Mouse (Mus musculus) adrenal gland (tissue): Measurements from ENCODE around the gene Gabrb2.

ENCODE experiments used
- intact Hi-C: fragments of 180-260 bp; cut with DNase I; formaldehyde crosslinking; loops from one replicate; pipeline ENCODE4 v1.15.1; 2025
- long read RNA-seq, 2 experiments: library from polyadenylated mRNA; unstranded; transcript quantifications; one replicate each; pipeline ENCODE4 v2.0.0; 2020; ENCODE audit warnings: borderline replicate concordance in 1 of 2; ENCODE audit not compliant: insufficient replicate concordance in 1 of 2

Gene Gabrb2
- long read RNA-seq, experiment 1 = 0 reads
- long read RNA-seq, experiment 2 = 0 reads

DNA sequence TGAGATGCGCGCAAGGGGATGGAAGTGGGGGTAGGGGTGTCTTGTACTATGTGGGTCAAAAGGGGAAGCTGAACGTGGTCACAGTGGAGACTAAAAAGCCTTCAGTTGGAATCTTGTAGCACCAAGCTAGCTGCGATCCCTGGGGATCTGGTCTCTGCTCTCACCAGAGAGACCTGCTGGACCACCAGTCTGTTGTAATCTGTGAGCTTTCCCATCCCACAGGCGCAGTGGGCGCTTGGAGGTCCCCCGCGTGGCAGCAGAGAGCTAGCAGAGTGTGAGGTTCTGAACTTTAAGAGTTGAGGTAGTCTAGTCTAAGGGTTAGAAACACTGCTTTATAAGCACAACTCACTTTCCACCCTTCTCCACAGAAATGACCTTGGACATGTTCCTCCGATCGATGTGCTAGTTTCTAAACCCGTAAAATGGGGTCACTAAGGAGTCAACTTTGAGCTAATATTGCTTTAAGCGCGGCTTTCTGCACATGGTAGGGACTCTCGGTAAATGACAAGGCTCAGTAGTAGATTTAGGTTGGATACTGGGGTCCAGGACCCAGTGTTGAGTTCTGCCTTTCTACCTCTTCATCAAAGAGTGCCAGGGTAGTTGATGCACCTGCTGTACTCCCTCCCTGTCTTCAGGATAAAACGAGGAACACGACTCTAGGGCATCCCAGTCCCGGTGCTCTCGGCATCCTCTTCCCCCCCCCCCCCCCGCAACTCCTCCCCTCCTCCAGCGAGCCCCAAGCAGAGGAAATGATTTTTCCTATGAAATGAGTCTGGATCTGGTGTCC is at the start of gene Gabrb2:
Gene Gabrb2 (plus strand): TSS at position 762 of the 787 bp plus-strand sequence.
- intact Hi-C loops = no loop called here

DNA sequence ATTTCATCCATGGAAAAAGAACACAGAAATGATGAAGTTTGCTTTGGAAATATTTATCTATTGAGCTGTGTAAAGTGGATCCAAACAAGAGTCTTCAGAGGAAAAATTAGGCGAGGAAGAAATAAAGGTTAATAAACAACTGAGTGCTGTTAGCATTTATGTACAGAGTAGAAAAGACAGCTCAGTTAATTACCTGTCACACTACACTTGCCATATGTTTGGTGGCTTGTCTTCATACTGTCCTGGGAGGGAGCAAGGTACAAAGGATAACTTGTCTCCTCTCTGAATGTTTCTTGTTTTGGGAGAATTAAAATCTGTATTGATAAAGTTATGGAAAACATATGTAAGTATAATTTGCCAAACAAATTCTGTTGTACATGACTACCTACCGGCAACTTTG is 40.6 kb upstream of the Gabrb2 start:
- intact Hi-C loops = no loop called here

DNA sequence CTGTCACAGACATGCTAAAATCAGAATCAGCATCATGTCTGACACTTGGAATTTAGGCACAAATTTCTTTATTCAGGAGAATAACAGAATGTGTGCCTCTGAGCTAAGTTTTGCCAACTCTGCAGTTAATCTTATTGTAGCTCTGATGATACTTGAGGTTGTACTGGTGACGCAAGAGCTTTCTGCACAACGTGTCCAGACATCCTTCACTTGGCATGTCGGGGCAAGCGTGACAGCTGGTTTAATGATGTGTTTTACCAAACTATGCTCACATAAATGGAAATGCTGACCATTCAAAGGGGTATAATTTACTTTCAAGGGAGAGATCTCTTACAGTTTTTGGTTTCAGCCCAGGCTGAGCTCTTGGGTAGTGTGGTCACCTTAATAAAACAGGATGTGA is 33.1 kb upstream of the Gabrb2 start:
- intact Hi-C loops = no loop called here

DNA sequence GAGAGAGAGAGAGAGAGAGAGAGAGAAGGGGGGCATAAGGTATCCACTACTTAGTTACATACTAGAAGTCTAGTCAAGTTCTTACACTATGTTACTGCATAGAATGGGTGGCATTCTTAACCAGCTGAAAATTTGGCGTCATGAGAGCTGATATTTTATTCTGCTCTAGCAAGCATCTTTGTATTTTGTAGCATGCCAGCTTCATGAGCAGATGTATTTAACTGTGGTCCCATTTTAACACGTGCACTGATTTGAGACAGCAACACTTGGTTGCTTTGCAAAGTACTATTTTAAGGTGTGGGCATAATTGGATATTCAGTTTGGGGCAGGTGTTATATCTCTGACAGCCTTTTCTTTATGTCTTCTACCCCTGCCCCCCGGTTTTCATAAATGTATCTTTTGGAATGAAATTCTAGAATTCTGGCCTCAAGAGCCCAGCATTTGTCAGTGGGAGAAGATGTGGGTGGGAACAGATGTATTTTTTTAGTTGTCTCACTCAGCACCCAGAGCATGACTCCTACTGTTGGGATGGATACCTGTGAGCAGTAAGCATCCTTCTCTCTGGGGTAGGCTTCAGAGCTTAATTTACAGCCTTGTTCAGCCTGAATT is 28.8 kb upstream of the Gabrb2 start:
- intact Hi-C loops = no loop called here

DNA sequence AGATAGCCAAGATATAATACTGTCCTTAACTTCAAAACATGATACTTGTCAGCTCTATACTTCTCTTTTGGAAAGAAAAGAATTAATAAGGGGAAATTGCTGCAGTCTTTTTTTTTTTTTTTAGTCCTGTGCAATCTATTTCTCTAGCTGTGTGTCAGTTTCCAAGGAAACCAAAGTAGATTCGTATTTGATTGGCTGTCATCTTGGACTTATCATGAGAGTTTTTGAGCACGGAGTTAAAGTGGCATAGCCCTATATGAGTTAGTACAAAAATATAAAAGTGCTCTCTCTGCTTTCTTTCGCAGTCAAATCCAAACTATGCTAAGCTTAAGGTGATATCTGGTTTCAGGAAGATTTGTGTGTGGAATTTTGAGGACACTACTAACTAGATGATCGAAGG is 26.1 kb upstream of the Gabrb2 start:
- intact Hi-C loops = no loop called here

DNA sequence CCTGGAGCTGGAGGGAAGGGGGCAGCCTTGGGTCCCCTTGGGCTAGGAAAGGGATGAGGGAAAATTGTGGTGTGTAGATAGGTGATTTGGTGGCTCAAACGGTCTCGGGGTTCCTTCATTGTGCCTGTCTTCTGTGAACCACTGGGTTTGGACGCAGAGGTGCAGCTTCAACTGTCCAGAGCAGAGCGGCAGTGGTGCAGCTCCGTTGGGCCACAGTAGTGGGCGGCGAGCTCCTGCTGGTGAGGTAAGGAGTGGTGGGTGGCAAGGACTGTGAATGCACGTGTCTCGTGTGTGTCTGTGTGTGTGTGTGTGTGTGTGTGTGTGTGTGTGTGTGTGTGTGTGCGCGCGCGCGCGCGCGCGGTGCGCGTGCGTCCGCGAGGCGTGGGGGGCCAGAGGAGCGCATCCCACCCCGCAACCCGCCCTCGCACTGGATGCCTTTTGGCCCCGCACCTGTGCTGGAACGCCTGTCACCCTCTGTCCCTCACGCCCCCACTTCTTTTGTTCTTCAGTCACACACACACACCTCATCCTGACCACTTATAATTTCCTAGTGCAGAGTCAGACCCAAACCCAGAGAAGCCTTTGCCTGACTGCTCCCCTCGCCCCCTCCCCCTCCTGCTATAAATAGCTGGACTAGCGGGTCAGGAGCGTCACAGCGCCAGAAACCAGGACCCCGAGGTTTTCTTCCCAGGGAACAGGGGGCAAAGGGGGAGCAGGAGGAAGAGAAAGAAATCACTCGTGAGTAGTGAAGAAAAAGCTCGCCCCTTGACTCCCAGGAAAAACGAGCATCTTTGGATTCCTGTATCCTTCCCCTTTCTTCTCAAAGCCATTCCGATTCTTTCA is 455 bp downstream of the Gabrb2 start:
- intact Hi-C loops = loop anchor here (10.0 kb wide), 1 partner anchor 235 kb away; the partner anchor contains the start of gene Gabra1

DNA sequence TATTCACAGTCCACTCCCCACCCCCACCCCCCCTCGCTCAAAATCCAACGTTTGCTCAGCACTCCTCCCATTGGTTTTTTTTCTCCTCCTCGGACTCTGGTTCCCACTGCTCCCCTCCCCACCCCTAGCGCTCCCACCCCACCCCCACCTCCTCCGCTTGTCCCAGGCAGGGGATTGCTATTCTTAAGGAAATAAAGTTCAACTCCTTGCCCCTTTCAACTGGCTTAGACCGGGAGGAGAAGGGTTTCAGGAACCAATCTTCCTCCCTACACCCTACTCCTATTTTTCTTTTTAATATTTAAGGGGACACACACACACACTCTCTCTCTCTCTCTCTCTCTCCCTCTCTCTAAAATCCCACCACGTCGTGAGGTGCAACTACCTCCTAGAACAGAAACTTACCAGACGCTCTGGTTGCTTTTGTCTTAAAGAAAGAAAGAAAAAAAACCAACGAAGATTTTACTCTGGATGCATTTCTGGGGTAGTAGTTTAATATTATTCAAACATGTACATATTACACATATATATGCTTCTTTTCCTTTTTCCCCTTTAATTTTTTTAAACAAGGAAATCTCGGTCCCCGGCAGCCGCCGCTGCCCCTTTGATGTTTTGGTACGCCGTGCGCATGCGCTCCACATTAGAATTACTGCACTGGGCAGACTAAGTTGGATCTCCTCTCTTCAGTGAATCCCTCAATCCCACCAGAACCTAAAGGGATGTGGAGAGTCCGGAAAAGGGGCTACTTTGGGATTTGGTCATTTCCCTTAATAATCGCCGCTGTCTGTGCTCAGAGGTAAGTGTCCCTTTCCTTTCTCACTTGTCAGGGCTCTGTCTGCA is 1.3 kb downstream of the Gabrb2 start:
- intact Hi-C loops = loop anchor here (10.0 kb wide), 1 partner anchor 236 kb away; the partner anchor contains the start of gene Gabra1

DNA sequence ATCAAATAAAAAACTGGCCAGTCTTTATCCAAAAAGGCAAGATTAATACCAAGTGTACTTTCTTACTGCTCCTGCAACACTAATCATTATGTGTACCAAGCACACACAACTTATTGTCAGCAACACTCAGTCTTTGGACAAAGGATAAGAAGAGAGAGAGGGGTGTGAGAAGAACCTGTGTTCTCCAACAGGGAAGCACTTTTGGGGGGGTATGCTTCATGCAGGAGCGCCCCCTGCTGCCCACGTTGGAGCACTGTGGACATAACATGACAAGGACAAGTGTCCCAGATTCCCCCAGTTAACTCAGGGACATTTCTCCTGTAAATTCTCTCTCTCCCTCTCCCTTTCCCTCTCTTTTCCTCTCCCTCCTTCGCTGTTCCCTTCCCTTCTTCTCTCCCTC is 3.7 kb downstream of the Gabrb2 start:
- intact Hi-C loops = loop anchor here (10.0 kb wide), 1 partner anchor 238 kb away; the partner anchor contains the start of gene Gabra1

DNA sequence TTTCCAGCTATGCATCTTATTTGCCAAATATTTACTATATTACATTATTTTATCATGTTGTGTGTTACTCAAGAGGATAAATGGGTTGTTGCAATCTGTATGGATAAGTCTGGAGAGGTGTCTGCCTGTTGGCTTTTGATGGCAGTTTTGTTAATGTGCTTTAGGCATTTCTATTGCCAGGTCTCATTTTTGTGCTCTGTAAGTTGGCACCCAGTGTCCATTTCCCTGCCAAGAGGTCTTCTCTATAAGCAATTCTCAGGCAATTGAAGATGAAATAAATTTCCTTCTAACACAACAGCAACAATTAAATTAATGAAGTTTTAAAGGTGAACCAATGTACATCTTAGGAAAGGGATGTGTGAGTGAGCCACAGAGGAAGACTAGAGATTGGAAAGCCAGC is 11.9 kb downstream of the Gabrb2 start:
- intact Hi-C loops = no loop called here

DNA sequence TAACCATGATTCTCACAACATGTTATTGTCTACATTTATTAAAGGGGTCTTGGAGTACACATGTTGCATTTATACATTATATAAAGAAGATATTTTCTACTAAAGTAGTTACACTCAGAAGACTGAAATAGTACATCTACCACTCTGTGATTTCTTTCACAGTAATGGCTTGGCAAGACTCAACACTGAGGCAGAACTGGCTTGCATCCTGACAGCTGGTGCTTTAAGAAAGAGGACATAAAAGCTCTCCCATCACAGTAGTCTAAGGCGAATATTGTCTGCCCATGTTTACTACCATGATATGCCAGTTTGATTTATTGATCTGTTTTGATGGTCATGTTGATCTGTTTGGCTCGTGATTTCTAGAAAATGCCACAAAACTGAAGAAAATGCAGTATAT is 19.4 kb downstream of the Gabrb2 start:
- intact Hi-C loops = no loop called here

DNA sequence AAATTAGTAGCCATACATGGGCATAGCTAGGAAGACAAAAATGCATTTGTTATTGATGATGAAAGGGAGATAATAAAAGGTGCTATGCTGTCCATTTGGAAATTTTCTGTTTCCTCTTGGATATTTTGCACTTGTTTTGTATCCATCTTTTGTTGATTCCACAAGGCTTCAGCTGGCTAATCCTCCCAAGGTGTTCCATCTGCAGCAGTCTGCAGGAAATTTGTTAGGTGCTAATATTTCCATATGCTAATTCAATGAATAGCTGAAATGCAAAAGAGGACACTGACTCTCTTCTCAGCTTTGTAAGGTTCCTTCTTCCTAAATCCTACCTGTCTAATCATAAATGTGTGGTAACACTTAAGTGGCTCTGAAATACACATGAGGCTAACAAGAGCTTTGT is 24.1 kb downstream of the Gabrb2 start:
- intact Hi-C loops = no loop called here

DNA sequence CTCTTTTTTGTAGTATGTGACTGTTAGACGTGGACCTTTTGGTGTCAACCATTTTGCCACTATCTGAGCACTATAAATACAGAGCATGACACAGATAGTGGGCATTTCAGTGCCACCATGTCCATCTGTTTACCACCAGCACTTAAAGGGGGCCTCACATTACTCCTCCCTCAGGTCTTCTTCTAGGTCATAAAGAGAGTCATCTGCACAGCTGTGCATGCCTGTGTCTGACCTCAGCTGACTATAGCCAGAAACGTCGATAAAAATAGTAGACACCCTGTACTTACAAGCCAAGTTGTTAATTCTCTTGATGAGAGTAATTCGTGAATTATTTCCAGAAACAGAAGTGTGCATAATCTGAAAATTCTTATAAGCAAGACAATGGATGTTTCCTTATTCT is 29.4 kb downstream of the Gabrb2 start:
- intact Hi-C loops = no loop called here

DNA sequence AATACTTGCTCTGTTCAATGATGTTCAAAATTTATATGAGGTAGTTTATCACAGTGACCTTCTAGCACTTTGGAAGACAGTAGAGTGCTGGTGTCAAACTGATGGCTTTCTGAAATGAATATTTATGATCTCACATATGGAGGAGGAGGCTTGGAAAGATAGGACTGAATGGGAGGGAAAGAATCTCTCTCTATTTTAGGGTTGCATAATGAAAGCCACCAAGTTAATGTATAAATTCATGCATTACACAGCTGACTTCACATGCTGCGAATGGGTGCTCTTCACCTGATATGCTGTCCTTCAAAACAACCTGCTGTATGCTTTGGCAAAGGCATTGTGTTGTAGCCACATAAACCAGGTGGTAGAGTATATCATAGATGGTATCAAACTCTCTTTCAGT is 44.6 kb downstream of the Gabrb2 start:
- intact Hi-C loops = no loop called here

DNA sequence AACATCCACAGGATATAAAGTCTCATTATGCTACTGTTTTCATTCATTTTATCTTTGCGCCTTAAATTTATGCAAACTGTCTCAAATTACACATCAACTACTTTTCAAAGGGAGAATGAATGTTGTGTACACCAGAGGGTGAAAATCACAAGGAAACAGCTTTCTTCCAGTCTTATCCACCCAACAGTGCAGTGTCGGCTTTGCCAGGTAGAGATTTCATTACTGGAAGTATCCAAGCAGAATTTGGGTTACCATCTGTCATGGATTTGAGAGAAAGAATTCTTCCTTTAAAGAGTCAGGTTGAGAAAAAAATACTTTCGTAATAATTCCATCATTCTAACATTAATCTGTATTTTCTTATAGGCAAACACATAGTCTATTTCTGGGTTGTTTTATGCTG is 48.8 kb downstream of the Gabrb2 start:
- intact Hi-C loops = no loop called here

DNA sequence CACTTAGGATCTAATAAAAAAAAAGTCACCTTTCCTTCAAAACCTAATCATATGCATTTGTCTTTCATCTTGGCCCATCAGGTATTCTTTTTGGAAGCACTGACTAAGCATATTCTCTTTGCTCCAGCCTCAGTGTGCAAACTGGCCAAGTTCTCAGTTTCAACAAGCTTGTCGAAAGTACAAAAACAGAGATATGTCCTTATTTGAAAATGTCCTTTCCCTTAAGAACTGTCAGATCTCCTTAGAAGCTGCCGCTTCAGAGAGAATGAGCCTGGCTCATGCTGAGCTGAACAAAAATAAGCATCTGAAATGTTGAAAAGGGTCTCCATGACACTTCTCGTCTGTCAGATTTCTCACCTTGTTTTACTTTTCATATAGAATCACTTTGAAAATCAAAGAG is 55.0 kb downstream of the Gabrb2 start:
- intact Hi-C loops = no loop called here

DNA sequence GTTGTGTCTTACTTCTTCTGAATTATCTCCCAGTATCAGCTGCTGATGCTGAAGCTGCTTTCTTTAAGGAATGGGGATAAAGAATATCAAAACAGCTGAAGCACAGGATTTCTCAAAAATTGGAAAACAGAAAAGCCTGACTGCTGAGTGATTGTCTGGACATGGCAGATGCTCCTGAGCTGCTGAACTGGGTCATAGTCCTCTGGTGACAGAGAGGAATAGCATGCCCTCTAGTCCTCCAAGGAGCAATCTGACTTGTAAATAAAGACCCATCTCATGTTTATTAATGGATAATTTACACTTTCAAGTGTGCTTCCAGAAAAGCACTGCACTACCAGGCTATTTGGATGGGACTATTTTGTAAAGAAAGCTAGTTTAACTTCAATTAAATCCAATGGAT is 68.1 kb downstream of the Gabrb2 start:
- intact Hi-C loops = no loop called here

DNA sequence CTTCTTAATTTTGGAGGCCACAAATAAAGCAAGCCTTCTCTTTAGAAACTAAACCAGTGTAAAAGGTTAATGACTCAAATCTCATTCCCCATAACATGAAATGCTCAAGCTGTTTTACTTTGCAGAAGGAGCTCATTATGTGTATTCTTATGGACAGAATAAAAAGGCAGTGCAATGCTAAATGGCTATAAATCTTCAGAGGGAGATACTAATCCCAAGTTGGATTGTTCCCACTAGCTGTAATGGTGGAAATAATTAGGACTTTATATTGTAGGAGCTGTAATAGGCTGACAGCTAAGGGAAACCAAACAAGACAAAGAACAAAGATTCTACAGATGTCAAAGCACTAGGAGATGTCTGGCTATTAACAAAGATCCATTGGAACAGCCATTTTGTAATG is 81.6 kb downstream of the Gabrb2 start:
- intact Hi-C loops = no loop called here

DNA sequence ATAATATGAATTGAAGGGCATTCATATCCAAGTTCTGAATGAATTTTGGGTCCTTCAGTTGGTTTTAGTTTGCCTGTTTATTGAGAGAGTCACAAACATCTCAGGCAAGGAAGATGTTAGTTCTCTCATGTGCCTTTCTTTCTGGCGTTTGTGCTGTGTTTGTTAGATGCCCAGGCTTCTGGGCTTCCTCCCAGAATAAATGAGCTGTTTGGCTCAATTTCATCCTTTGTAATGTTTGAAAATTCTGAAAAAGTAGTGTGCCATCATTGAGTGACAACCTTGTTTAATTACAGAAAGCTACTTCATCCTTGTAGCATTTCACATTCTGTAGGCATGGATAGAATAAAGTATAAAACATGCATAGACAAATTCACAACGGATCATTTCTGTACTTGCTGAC is 85.9 kb downstream of the Gabrb2 start:
- intact Hi-C loops = no loop called here

DNA sequence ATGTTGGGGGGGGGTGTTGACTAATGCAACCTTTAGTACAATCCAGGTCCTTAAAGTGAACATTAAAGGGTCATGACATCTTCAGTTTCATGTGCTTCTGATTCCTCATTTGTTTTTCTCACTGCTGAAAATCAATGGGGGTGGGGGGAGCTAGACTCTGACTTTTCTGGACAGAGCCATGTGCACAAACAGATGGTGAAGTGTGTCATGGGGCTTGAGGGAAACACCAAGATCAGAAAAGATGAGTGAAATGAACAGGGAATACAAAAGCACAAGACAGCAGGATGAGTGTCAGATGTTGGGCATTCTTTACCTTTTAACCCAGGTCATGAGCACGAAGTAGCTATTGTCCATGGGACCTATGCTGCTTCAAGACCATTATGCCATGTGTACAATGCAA is 86.4 kb downstream of the Gabrb2 start:
- intact Hi-C loops = no loop called here

DNA sequence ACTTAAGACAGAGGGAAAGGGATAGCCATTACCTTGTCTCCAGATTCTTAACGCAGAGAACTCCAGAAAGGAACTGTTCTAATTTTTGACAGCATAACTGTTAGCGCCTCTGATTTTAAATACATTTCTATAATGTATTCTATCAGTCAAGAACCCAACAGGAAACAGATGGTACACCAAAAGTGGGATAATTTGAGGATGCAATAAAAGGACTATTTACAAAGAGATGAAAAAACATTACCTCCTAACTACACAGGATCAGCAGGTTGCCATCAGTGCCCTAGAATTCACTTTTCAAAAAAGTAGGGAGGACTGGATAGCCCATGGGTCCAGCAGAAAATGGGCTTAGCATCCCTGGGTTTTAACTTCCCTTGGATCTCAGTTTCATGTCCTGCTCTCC is 102.4 kb downstream of the Gabrb2 start:
- intact Hi-C loops = no loop called here

DNA sequence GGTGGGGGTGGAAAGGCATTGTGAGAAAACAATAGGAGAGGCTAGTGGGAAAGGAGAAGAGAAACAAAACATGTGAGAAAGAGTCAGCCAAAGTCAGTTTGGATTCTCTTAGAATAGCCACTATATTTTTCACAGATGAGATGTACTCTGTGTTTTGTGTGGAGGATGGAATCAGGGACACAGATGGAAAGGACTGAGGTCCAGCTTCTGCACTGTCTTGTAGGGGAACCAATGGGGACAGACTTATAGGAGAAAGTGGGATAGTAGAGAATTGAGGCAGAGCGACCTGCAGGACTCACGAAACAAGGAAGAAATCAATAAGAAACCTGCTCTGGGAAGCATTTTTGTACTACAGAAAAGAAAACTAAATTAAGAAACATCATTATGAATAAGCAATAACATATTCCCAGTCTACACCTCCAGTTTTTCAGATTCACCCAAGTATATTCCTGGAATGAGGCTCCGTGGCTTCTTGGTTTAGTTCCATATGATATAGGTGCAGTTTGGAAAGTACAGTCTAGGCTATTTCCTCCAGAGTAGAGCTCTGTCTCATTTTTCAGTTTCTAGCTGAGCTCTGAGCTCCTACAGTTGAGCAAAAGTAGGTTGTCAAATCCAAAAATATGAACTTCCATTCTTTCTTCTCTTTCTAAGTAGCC is 108.8 kb downstream of the Gabrb2 start:
- intact Hi-C loops = no loop called here
